Mouse (Mus musculus): Measurements from ENCODE around the gene Gas8. TPM values are rescaled to one million over a fixed set of nuclear protein-coding genes. Genes with fewer than 3 reads are reported as not detected.
"Not testable (repeated sequence)": the region's sequence is repeated elsewhere in the genome, so short reads cannot be mapped to it uniquely, and the experiment has no call there.

Gas8 gene
- polyA plus RNA-seq, 1 experiment from 2014 or later = 36.2 TPM

GRCm38 (mm10) chr8:123527720-123528489 is 9.3 kb downstream of the Gas8 start:
- no peak overlapping the region for H3K27ac ChIP-seq (ENCODE audit: low read depth, low read length)
- 93% methylated on average over 25 of the region's 25 CpGs for WGBS

GRCm38 (mm10) chr8:123536242-123536989 is 17.8 kb downstream of the Gas8 start:
- Histone ChIP-seq H3K9ac (ENCODE audit: low read depth, low read length) (no peak overlapping the region), H3K4me3 (ENCODE audit: low read length) (no peak overlapping the region), H3K4me1 (ENCODE audit: control insufficient read depth, insufficient read depth, low read length) (no peaks in the 10 kb centered on the region), H3K27ac (ENCODE audit: low read depth, low read length) (no peak overlapping the region), H3K4me2 (replicated peaks; ENCODE audit: low read depth, low read length) (no peak overlapping the region), H3K36me3 (ENCODE audit: control insufficient read depth, insufficient read depth, low read length) (peaks cover 53% of the 10 kb centered on the region), H3K27me3 (ENCODE audit: control insufficient read depth, insufficient read depth, low read length) (no peaks in the 10 kb centered on the region), H3K9me3 (ENCODE audit: control insufficient read depth, low read length) (no peaks in the 10 kb centered on the region)
- WGBS = 87% methylated on average over 9 of the region's 9 CpGs
- no peak for ATAC-seq (ENCODE audit: low FRiP score, low TSS enrichment)

More at GRCm38 (mm10) chr8:123527720-123528489, 9.3 kb downstream of the Gas8 start:
- no peak overlapping the region for H3K9ac ChIP-seq (ENCODE audit: low read depth, low read length)
- no peak overlapping the region for H3K4me2 ChIP-seq (replicated peaks; ENCODE audit: low read depth, low read length)
- no peaks in the 10 kb centered on the region for H3K4me1 ChIP-seq (ENCODE audit: control insufficient read depth, insufficient read depth, low read length)
- no peaks in the 10 kb centered on the region for H3K9me3 ChIP-seq (ENCODE audit: control insufficient read depth, low read length)
- H3K27me3 ChIP-seq (ENCODE audit: control insufficient read depth, insufficient read depth, low read length) = no peaks in the 10 kb centered on the region
- no peak for ATAC-seq (ENCODE audit: low FRiP score, low TSS enrichment)
- peaks cover 97% of the 10 kb centered on the region for H3K36me3 ChIP-seq (ENCODE audit: control insufficient read depth, insufficient read depth, low read length)
- H3K4me3 ChIP-seq (ENCODE audit: low read length) = no peak overlapping the region

- Histone ChIP-seq H3K4me3 (ENCODE audit: low read length) (no peak overlapping the region), H3K9me3 (ENCODE audit: control insufficient read depth, low read length) (no peaks in the 10 kb centered on the region), H3K4me1 (ENCODE audit: control insufficient read depth, insufficient read depth, low read length) (no peaks in the 10 kb centered on the region), H3K27ac (ENCODE audit: low read depth, low read length) (no peak overlapping the region), H3K36me3 (ENCODE audit: control insufficient read depth, insufficient read depth, low read length) (peaks cover 47% of the 10 kb centered on the region), H3K4me2 (replicated peaks; ENCODE audit: low read depth, low read length) (no peak overlapping the region), H3K27me3 (ENCODE audit: control insufficient read depth, insufficient read depth, low read length) (no peaks in the 10 kb centered on the region), H3K9ac (ENCODE audit: low read depth, low read length) (no peak overlapping the region)
- ATAC-seq (ENCODE audit: low FRiP score, low TSS enrichment) = 0 out of 2 replicates have a peak, but pooled peaks have one; percentile 49
- WGBS = 34% methylated on average over 6 of the region's 10 CpGs
These were observed 18.4 kb downstream of the Gas8 start for GRCm38 (mm10) chr8:123536990-123537380.

GRCm38 (mm10) chr8:123537641-123538040 is 19.0 kb downstream of the Gas8 start:
- 70% methylated on average over 6 of the region's 14 CpGs for WGBS
- H3K36me3 ChIP-seq (ENCODE audit: control insufficient read depth, insufficient read depth, low read length) = peaks cover 41% of the 10 kb centered on the region
- ATAC-seq (ENCODE audit: low FRiP score, low TSS enrichment); H3K4me3 ChIP-seq (ENCODE audit: low read length); H3K4me2 ChIP-seq (replicated peaks; ENCODE audit: low read depth, low read length); H3K4me1 ChIP-seq (ENCODE audit: control insufficient read depth, insufficient read depth, low read length); H3K9ac ChIP-seq (ENCODE audit: low read depth, low read length); H3K9me3 ChIP-seq (ENCODE audit: control insufficient read depth, low read length); H3K27me3 ChIP-seq (ENCODE audit: control insufficient read depth, insufficient read depth, low read length); H3K27ac ChIP-seq (ENCODE audit: low read depth, low read length): not testable (repeated sequence)

GRCm38 (mm10) chr8:123564221-123564620 is 45.6 kb downstream of the Gas8 start:
- not testable (repeated sequence) for H3K27ac ChIP-seq (ENCODE audit: low read depth, low read length); H3K27me3 ChIP-seq (ENCODE audit: control insufficient read depth, insufficient read depth, low read length); H3K9ac ChIP-seq (ENCODE audit: low read depth, low read length); ATAC-seq (ENCODE audit: low FRiP score, low TSS enrichment); H3K36me3 ChIP-seq (ENCODE audit: control insufficient read depth, insufficient read depth, low read length); H3K4me2 ChIP-seq (replicated peaks; ENCODE audit: low read depth, low read length); H3K9me3 ChIP-seq (ENCODE audit: control insufficient read depth, low read length); H3K4me1 ChIP-seq (ENCODE audit: control insufficient read depth, insufficient read depth, low read length); H3K4me3 ChIP-seq (ENCODE audit: low read length)
- WGBS = no CpG with 5 or more reads among the region's 45 CpGs

- H3K4me2 ChIP-seq (replicated peaks; ENCODE audit: low read depth, low read length); H3K9me3 ChIP-seq (ENCODE audit: control insufficient read depth, low read length); H3K27ac ChIP-seq (ENCODE audit: low read depth, low read length); H3K36me3 ChIP-seq (ENCODE audit: control insufficient read depth, insufficient read depth, low read length); H3K9ac ChIP-seq (ENCODE audit: low read depth, low read length); H3K4me3 ChIP-seq (ENCODE audit: low read length); H3K4me1 ChIP-seq (ENCODE audit: control insufficient read depth, insufficient read depth, low read length); H3K27me3 ChIP-seq (ENCODE audit: control insufficient read depth, insufficient read depth, low read length); ATAC-seq (ENCODE audit: low FRiP score, low TSS enrichment): not testable (repeated sequence)
- 71% methylated on average over 1 of the region's 10 CpGs for WGBS
These were observed 56.8 kb downstream of the Gas8 start for GRCm38 (mm10) chr8:123575386-123575785.

Other genes starting within 250 kb of the Gas8 start
- 48.7 and 49.9 TPM in 2 replicates for gene Fanca, start 200.3 kb upstream of the Gas8 start, polyA plus RNA-seq (2014; fragmentation: Nextera tagmentation; extraction: Ambion mirVana)
- gene Spire2, start 186.1 kb upstream of the Gas8 start, polyA plus RNA-seq (2014; fragmentation: Nextera tagmentation; extraction: Ambion mirVana) = 2.2 and 3.9 TPM in 2 replicates
- gene Tcf25, start 145.1 kb upstream of the Gas8 start, polyA plus RNA-seq (2014; fragmentation: Nextera tagmentation; extraction: Ambion mirVana) = 115 and 157 TPM in 2 replicates
- not detected in 2 replicates for gene Mc1r, start 111.7 kb upstream of the Gas8 start, polyA plus RNA-seq (2014; fragmentation: Nextera tagmentation; extraction: Ambion mirVana)
- 1.2 and 1.9 TPM in 2 replicates for gene Tubb3, start 107.4 kb upstream of the Gas8 start, polyA plus RNA-seq (2014; fragmentation: Nextera tagmentation; extraction: Ambion mirVana)
- 24.2 and 35.7 TPM in 2 replicates for gene Def8, start 95.3 kb upstream of the Gas8 start, polyA plus RNA-seq (2014; fragmentation: Nextera tagmentation; extraction: Ambion mirVana)
- 36.2 and 43.2 TPM in 2 replicates for gene Afg3l1, start 40.9 kb upstream of the Gas8 start, polyA plus RNA-seq (2014; fragmentation: Nextera tagmentation; extraction: Ambion mirVana)
- gene Dbndd1, start 3.4 kb upstream of the Gas8 start, polyA plus RNA-seq (2014; fragmentation: Nextera tagmentation; extraction: Ambion mirVana) = 3.4 and 4.8 TPM in 2 replicates
- 9.8 and 11.2 TPM in 2 replicates for gene Rhou, start 135.1 kb downstream of the Gas8 start, polyA plus RNA-seq (2014; fragmentation: Nextera tagmentation; extraction: Ambion mirVana)

Measured in kidney, embryonic 14.5 days (tissue).